Mouse (Mus musculus): ENCODE results near the gene Spi1.
"Not testable (repeated sequence)": the region's sequence is repeated elsewhere in the genome, so short reads cannot be mapped to it uniquely, and the experiment has no call there.

Spi1 gene

GRCm38 (mm10) chr2:91081775-91082695 lies at the start of gene Spi1:
Spi1 (plus strand) TSS chr2:91082390.
- in situ Hi-C loops (cut with MboI; ENCODE audit: unreplicated experiment in 2 of 2), result no loop called here

- in situ Hi-C loops (cut with MboI; ENCODE audit: unreplicated experiment in 2 of 2), result no loop called here
These were observed 49.2 kb upstream of the Spi1 start for GRCm38 (mm10) chr2:91033000-91033399.

GRCm38 (mm10) chr2:91035385-91035784 lies 46.8 kb upstream of the Spi1 start, which contains the start of gene Rapsn:
Rapsn (plus strand) TSS chr2:91035620.
- in situ Hi-C loops (cut with MboI; ENCODE audit: unreplicated experiment in 2 of 2), result no loop called here

- in situ Hi-C loops (cut with MboI; ENCODE audit: unreplicated experiment in 2 of 2), result no loop called here
These were observed 40.4 kb upstream of the Spi1 start for GRCm38 (mm10) chr2:91041786-91042185.

- in situ Hi-C loops (cut with MboI; ENCODE audit: unreplicated experiment in 2 of 2), result no loop called here
These were observed 39.4 kb upstream of the Spi1 start for GRCm38 (mm10) chr2:91042651-91043398.

GRCm38 (mm10) chr2:91044727-91045126 lies 37.5 kb upstream of the Spi1 start:
- in situ Hi-C loops (cut with MboI; ENCODE audit: unreplicated experiment in 2 of 2), result no loop called here

- in situ Hi-C loops (cut with MboI; ENCODE audit: unreplicated experiment in 2 of 2), result not testable (repeated sequence)
These were observed 36.4 kb upstream of the Spi1 start for GRCm38 (mm10) chr2:91045805-91046204.

- in situ Hi-C loops (cut with MboI; ENCODE audit: unreplicated experiment in 2 of 2), result no loop called here
These were observed 34.8 kb upstream of the Spi1 start for GRCm38 (mm10) chr2:91047359-91047758.

- in situ Hi-C loops (cut with MboI; ENCODE audit: unreplicated experiment in 2 of 2), result loop anchor here (10.0 kb wide), 1 partner anchor 577 kb away; no protein-coding TSS in a partner anchor
These were observed 30.3 kb upstream of the Spi1 start for GRCm38 (mm10) chr2:91051917-91052316.

GRCm38 (mm10) chr2:91052752-91053151 lies 29.4 kb upstream of the Spi1 start:
- in situ Hi-C loops (cut with MboI; ENCODE audit: unreplicated experiment in 2 of 2), result loop anchor here (10.0 kb wide), 1 partner anchor 578 kb away; no protein-coding TSS in a partner anchor

GRCm38 (mm10) chr2:91053181-91053933 lies 28.8 kb upstream of the Spi1 start:
- in situ Hi-C loops (cut with MboI; ENCODE audit: unreplicated experiment in 2 of 2), result loop anchor here (10.0 kb wide), 1 partner anchor 579 kb away; no protein-coding TSS in a partner anchor

GRCm38 (mm10) chr2:91053934-91054382 lies 28.2 kb upstream of the Spi1 start, which contains the start of gene Psmc3:
Psmc3 (plus strand) TSS chr2:91054009.
- in situ Hi-C loops (cut with MboI; ENCODE audit: unreplicated experiment in 2 of 2), result loop anchor here (10.0 kb wide), 1 partner anchor 579 kb away; no protein-coding TSS in a partner anchor

- in situ Hi-C loops (cut with MboI; ENCODE audit: unreplicated experiment in 2 of 2), result loop anchor here (5.0 to 10.0 kb wide), 2 partner anchors 196 to 584 kb away; no protein-coding TSS in a partner anchor
These were observed 23.8 kb upstream of the Spi1 start for GRCm38 (mm10) chr2:91058435-91058834.

GRCm38 (mm10) chr2:91059376-91059775 lies 22.8 kb upstream of the Spi1 start:
- in situ Hi-C loops (cut with MboI; ENCODE audit: unreplicated experiment in 2 of 2), result loop anchor here (5.0 to 10.0 kb wide), 2 partner anchors 197 to 585 kb away; no protein-coding TSS in a partner anchor

- in situ Hi-C loops (cut with MboI; ENCODE audit: unreplicated experiment in 2 of 2), result loop anchor here in 1 of 2 experiments (5.0 kb wide), 1 partner anchor 193 kb away; no protein-coding TSS in a partner anchor
These were observed 21.4 kb upstream of the Spi1 start for GRCm38 (mm10) chr2:91060544-91061355.

- in situ Hi-C loops (cut with MboI; ENCODE audit: unreplicated experiment in 2 of 2), result loop anchor here in 1 of 2 experiments (5.0 kb wide), 1 partner anchor 195 kb away; no protein-coding TSS in a partner anchor
These were observed 20.2 kb upstream of the Spi1 start for GRCm38 (mm10) chr2:91061849-91062481.

- in situ Hi-C loops (cut with MboI; ENCODE audit: unreplicated experiment in 2 of 2), result loop anchor here in 1 of 2 experiments (5.0 kb wide), 1 partner anchor 196 kb away; no protein-coding TSS in a partner anchor
These were observed 19.2 kb upstream of the Spi1 start for GRCm38 (mm10) chr2:91062779-91063606.

Data from v-Abl transformed pro-B cells (cell line).